Mouse (Mus musculus) megakaryocyte progenitor cell, adult 5-6 weeks (primary cell): Measurements from ENCODE around the gene Gm7247. TPM values are rescaled to one million over a fixed set of nuclear protein-coding genes. Genes with fewer than 3 reads are reported as not detected.
"Not testable (repeated sequence)": the region's sequence is repeated elsewhere in the genome, so short reads cannot be mapped to it uniquely, and the experiment has no call there.

Experiments used
- ATAC-seq: replicated peaks from 2 replicates; pipeline ENCODE4 v1.8.0; 2016; ENCODE audit warnings: mild to moderate bottlenecking, moderate TSS enrichment, inconsistent platforms; ENCODE audit not compliant: poor library complexity
- total RNA-seq, 2 experiments: library from RNA; stranded (forward) in 1 of 2; stranded (reverse) in 1 of 2; fragments of 157-497, 149-512 nt in 1 of 2; fragments of 200-1000 nt in 1 of 2; gene quantifications; 2 replicates each; pipeline versions ENCODE4 v1.2.3 to v1.2.4; 2015 to 2017

Gm7247 gene
- total RNA-seq (2015) (not detected in 2 replicates), total RNA-seq (2017) (not detected in 2 replicates)

- no peak for ATAC-seq
These were observed at the start of gene Gm7247 for GRCm38 (mm10) chr14:51361456-51361855. TSS of gene Gm7247 (plus strand) at chr14:51361756.

GRCm38 (mm10) chr14:51324001-51324400, 37.6 kb upstream of the Gm7247 start:
- ATAC-seq: no peak

- peak; percentile 63; the same call in 1 of the 2 replicates for ATAC-seq
These were observed 15.5 kb upstream of the Gm7247 start for GRCm38 (mm10) chr14:51346027-51346426.

- peak; percentile 37 for ATAC-seq
These were observed 3.2 kb upstream of the Gm7247 start for GRCm38 (mm10) chr14:51358111-51358982.

- no peak for ATAC-seq
These were observed 21.2 kb downstream of the Gm7247 start for GRCm38 (mm10) chr14:51382805-51383204.

GRCm38 (mm10) chr14:51384351-51384750, 22.8 kb downstream of the Gm7247 start:
- ATAC-seq: peak; percentile 41; the same call in 1 of the 2 replicates

- peak; percentile 74 for ATAC-seq
These were observed 24.2 kb downstream of the Gm7247 start for GRCm38 (mm10) chr14:51385741-51386140.

GRCm38 (mm10) chr14:51387768-51388167, 26.2 kb downstream of the Gm7247 start:
- no peak for ATAC-seq

GRCm38 (mm10) chr14:51388222-51388621, 26.7 kb downstream of the Gm7247 start:
- peak; percentile 30; the same call in 1 of the 2 replicates for ATAC-seq

GRCm38 (mm10) chr14:51410520-51410919, 49.0 kb downstream of the Gm7247 start, which contains the start of gene Vmn2r88:
TSS of gene Vmn2r88 (plus strand) at chr14:51410820.
- no peak for ATAC-seq

GRCm38 (mm10) chr14:51423885-51424284, 62.3 kb downstream of the Gm7247 start:
- no peak for ATAC-seq

- ATAC-seq: not testable (repeated sequence)
These were observed 68.6 kb downstream of the Gm7247 start for GRCm38 (mm10) chr14:51430138-51430537.

GRCm38 (mm10) chr14:51434546-51434945, 73.0 kb downstream of the Gm7247 start:
- ATAC-seq: no peak

- ATAC-seq: no peak
These were observed 73.5 kb downstream of the Gm7247 start for GRCm38 (mm10) chr14:51435020-51435419.

- no peak for ATAC-seq
These were observed 77.4 kb downstream of the Gm7247 start for GRCm38 (mm10) chr14:51438955-51439354.

GRCm38 (mm10) chr14:51451557-51451956, 90.0 kb downstream of the Gm7247 start, which contains the start of gene Vmn2r89:
TSS of gene Vmn2r89 (plus strand) at chr14:51451857.
- ATAC-seq: not testable (repeated sequence)

GRCm38 (mm10) chr14:51480278-51480677, 118.7 kb downstream of the Gm7247 start:
- not testable (repeated sequence) for ATAC-seq

- ATAC-seq: not testable (repeated sequence)
These were observed 119.9 kb downstream of the Gm7247 start for GRCm38 (mm10) chr14:51481332-51482015.

- ATAC-seq: no peak
These were observed 120.6 kb downstream of the Gm7247 start for GRCm38 (mm10) chr14:51482051-51482715.

GRCm38 (mm10) chr14:51482971-51483381, 121.4 kb downstream of the Gm7247 start:
- ATAC-seq: not testable (repeated sequence)

GRCm38 (mm10) chr14:51483671-51484070, 122.1 kb downstream of the Gm7247 start:
- no peak for ATAC-seq
